Mouse (Mus musculus) forebrain, postnatal 0 days (tissue): Measurements from ENCODE around the gene Ngp. TPM values are rescaled to one million over a fixed set of nuclear protein-coding genes. Genes with fewer than 3 reads are reported as not detected.
"Not testable (repeated sequence)": the region's sequence is repeated elsewhere in the genome, so short reads cannot be mapped to it uniquely, and the experiment has no call there.

Source experiments
- ATAC-seq: fragments of 200-750 bp; cut with Nextera tagmentation; 2 replicates; pipeline ENCODE4 v1.8.0; 2017; ENCODE audit warnings: mild to moderate bottlenecking, moderate library complexity
- DNase-seq: peaks from one replicate; pipeline ENCODE4 v3.0.0-alpha.2; 2015
- H3K27ac ChIP-seq: fragments of 300-500 bp; sonication (generic); 2 replicates; pipeline ENCODE4 v1.5.1; 2014; ENCODE audit warnings: low read depth, mild to moderate bottlenecking, antibody characterized with exemption, low read length, moderate library complexity, mixed read lengths
- H3K27me3 ChIP-seq: fragments of 300-500 bp; sonication (generic); 2 replicates; pipeline ENCODE4 v1.6.1; 2014; ENCODE audit warnings: mild to moderate bottlenecking, low read length, mixed read lengths; ENCODE audit not compliant: insufficient read depth
- H3K36me3 ChIP-seq: fragments of 300-500 bp; sonication (generic); 2 replicates; pipeline ENCODE4 v1.6.1; 2014; ENCODE audit warnings: mild to moderate bottlenecking, moderate library complexity; ENCODE audit not compliant: insufficient read depth
- H3K4me1 ChIP-seq: fragments of 300-500 bp; sonication (generic); 2 replicates; pipeline ENCODE4 v1.6.1; 2014; ENCODE audit warnings: antibody characterized with exemption; ENCODE audit not compliant: insufficient read depth
- H3K4me2 ChIP-seq: fragments of 300-500 bp; sonication (generic); 2 replicates; pipeline ENCODE4 v1.6.1; 2014; ENCODE audit warnings: low read depth, mild to moderate bottlenecking, moderate library complexity
- H3K4me3 ChIP-seq: fragments of 300-500 bp; sonication (generic); 2 replicates; pipeline ENCODE4 v1.5.1; 2014; ENCODE audit warnings: low read depth, low read length, mixed read lengths
- H3K9ac ChIP-seq: fragments of 300-500 bp; sonication (generic); 2 replicates; pipeline ENCODE4 v1.6.1; 2014; ENCODE audit warnings: mild to moderate bottlenecking
- H3K9me3 ChIP-seq: fragments of 300-500 bp; sonication (generic); 2 replicates; pipeline ENCODE4 v1.6.1; 2016; ENCODE audit warnings: low read length
- CTCF ChIP-seq: sonication (generic); IDR thresholded peaks from 2 replicates; pipeline ENCODE4 v1.5.1; 2016; ENCODE audit warnings: antibody characterized with exemption, control low read depth, low read depth
- WGBS: fragments of 180-500 bp; shearing (Covaris S2); extraction: QIAGEN DNeasy Blood & Tissue Kit; methylation state at CpG from one replicate; pipeline ENCODE4 v1.1.7; 2014; 5-methylcytosine and 5-hydroxymethylcytosine counted together
- polyA plus RNA-seq: library from polyadenylated mRNA; unstranded; fragments of >200 nt; fragmentation: Nextera tagmentation; extraction: Ambion mirVana; gene quantifications from 2 replicates; pipeline ENCODE4 v1.2.1, GENCODE M21; 2015
- total RNA-seq: library from RNA; depleted of rRNA; stranded (reverse); fragments of >200 nt; gene quantifications from 2 replicates; pipeline ENCODE4 v1.2.3, GENCODE M21; 2014; rRNA removed

Gene Ngp
- 0.31 TPM in 1 of 2 replicates, not detected in the other for total RNA-seq
- polyA plus RNA-seq, result 1.4 and 2.9 TPM in 2 replicates

- TF ChIP-seq CTCF, result no peak
- no peaks in the 10 kb centered on the region for H3K9me3 ChIP-seq
- H3K9ac ChIP-seq, result no peak within 1 kb of the TSS
- no peak within 1 kb of the TSS for H3K4me2 ChIP-seq
- 89% methylated on average over 12 of the region's 12 CpGs for WGBS
- ATAC-seq (no peak), DNase-seq (no peak)
- no peaks in the 10 kb centered on the region for H3K27me3 ChIP-seq
- no peak within 1 kb of the TSS for H3K4me3 ChIP-seq
- H3K27ac ChIP-seq, result no peak within 1 kb of the TSS
- H3K4me1 ChIP-seq, result no peaks in the 10 kb centered on the region
- H3K36me3 ChIP-seq, result no peaks in the 10 kb centered on the region
Observed at GRCm38 (mm10) chr9:110419511-110420112, at the start of gene Ngp. Gene Ngp, plus strand, starts transcription at chr9:110419747.

DNA sequence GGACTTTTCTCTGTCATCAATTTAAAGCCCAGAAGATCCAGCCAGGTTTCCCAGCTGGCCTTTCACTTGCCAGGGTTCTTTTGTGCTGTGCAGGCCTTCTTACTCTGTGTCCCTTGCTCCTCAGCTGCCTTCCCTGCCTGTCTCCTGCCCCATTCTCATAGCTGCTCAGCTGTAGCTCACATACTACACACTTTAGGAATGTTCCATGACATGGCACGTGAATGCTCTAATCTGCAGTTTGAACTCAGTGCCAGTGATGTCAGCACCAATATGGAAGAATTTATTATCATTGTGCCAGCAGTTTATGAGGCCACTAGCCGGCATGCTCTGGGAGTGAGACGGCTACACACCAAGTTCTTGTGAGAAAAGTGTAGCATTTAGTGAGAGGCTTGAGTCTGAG lies 49.7 kb upstream of the Ngp start:
- TF ChIP-seq CTCF, result no peak
- no peak for ATAC-seq
- 88% methylated on average over 3 of the region's 3 CpGs for WGBS
- no peak overlapping the region for H3K4me3 ChIP-seq
- H3K9ac ChIP-seq, result no peak overlapping the region
- no peak for DNase-seq
- no peak overlapping the region for H3K4me2 ChIP-seq
- H3K27me3 ChIP-seq, result no peaks in the 10 kb centered on the region
- H3K9me3 ChIP-seq, result no peaks in the 10 kb centered on the region
- no peak overlapping the region for H3K27ac ChIP-seq
- H3K4me1 ChIP-seq, result no peaks in the 10 kb centered on the region
- peaks cover 31% of the 10 kb centered on the region for H3K36me3 ChIP-seq

DNA sequence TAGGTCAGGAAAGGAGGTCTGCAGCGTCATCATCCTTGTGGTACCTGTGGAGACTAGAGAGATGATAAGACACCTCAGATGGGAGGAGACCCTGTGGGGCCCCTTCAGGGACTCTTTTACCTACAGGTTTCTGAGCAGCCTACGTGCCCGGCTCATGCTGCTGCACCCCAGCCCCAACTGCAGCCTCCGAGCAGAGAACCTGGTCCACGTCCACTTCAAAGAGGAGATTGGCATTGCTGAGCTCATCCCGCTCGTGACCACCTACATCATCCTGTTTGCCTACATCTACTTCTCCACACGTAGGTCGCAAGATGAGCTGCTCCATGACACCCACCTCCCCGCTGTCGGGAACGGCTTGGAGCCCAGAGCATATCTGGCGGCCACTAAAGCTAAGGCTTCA lies 45.7 kb upstream of the Ngp start:
- H3K27ac ChIP-seq, result no peak overlapping the region
- DNase-seq (no peak), ATAC-seq (no peak)
- H3K4me3 ChIP-seq, result no peak overlapping the region
- peaks cover 58% of the 10 kb centered on the region for H3K36me3 ChIP-seq
- H3K4me2 ChIP-seq, result no peak overlapping the region
- H3K27me3 ChIP-seq, result no peaks in the 10 kb centered on the region
- H3K9ac ChIP-seq, result no peak overlapping the region
- WGBS, result 95% methylated on average over 13 of the region's 13 CpGs
- no peaks in the 10 kb centered on the region for H3K9me3 ChIP-seq
- TF ChIP-seq CTCF, result no peak
- H3K4me1 ChIP-seq, result no peaks in the 10 kb centered on the region

DNA sequence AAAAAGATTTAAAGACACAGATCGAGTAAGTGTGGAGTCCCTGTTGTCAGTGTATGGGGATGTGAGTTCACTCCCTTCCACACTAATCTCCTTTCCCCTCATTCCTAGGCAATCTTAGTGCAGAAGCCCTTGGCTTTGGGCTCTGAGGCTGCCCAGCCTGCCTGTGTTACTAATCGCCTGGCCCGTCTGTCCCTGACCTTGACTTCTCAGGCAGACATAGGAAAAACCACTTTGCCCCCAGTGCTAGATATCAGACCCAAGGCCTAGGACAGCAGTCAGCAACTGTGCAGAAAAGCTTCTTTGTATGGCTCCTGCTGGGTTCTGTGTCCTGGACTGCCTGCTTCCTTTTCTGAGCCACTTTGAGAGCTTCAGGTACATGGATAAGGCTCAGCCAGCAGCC lies 43.9 kb upstream of the Ngp start:
- no peaks in the 10 kb centered on the region for H3K4me1 ChIP-seq
- no peak overlapping the region for H3K27ac ChIP-seq
- no peak for ATAC-seq
- H3K36me3 ChIP-seq, result peaks cover 76% of the 10 kb centered on the region
- no peaks in the 10 kb centered on the region for H3K9me3 ChIP-seq
- H3K4me3 ChIP-seq, result no peak overlapping the region
- 84% methylated on average over 3 of the region's 3 CpGs for WGBS
- H3K27me3 ChIP-seq, result no peaks in the 10 kb centered on the region
- H3K9ac ChIP-seq, result no peak overlapping the region
- no peak for TF ChIP-seq CTCF
- DNase-seq, result no peak
- no peak overlapping the region for H3K4me2 ChIP-seq

DNA sequence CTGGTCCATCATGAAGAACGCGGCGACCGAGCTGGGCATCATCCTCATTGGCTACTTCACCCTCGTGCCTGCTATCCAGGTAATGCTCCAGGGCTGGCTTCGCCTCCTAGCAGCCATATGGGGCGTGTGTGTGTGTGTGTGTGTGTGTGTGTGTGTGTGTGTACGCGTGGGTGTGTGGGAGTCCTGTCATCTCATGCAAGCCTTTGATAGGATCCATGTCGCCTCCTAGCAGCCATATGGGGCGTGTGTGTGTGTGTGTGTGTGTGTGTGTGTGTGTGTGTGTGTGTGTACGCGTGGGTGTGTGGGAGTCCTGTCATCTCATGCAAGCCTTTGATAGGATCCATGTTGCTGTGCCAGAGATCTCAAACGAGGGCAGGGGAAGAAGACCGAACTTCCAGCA lies 41.9 kb upstream of the Ngp start:
- WGBS, result 82% methylated on average over 15 of the region's 15 CpGs
- not testable (repeated sequence) for DNase-seq

DNA sequence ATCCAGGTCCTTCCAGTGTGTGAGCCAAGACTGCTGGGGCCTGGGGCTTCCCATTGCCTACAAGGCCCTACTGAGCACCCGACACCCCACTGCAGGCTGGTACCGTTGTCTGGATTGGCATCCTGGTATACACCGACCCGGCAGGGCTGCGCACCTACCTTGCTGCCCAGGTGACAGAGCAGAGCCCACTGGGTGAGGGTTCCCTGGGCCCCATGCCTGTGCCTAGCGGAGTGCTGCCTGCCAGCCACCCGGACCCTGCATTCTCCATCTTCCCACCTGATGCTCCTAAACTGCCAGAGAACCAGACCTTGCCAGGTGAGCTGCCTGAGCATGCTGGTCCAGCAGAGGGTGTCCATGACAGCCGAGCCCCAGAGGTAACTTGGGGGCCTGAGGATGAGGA lies 40.2 kb upstream of the Ngp start:
- Histone ChIP-seq H3K4me3 (no peak overlapping the region), H3K9ac (no peak overlapping the region), H3K4me2 (no peak overlapping the region), H3K36me3 (peaks cover 85% of the 10 kb centered on the region), H3K27ac (no peak overlapping the region), H3K9me3 (no peaks in the 10 kb centered on the region), H3K27me3 (no peaks in the 10 kb centered on the region), H3K4me1 (no peaks in the 10 kb centered on the region)
- no peak for TF ChIP-seq CTCF
- WGBS, result 93% methylated on average over 8 of the region's 8 CpGs
- no peak for ATAC-seq
- DNase-seq, result no peak

More for the DNA sequence above, 41.9 kb upstream of the Ngp start:
- not testable (repeated sequence) for H3K27me3 ChIP-seq, H3K4me1 ChIP-seq, ATAC-seq, H3K9me3 ChIP-seq, H3K27ac ChIP-seq, H3K4me3 ChIP-seq, H3K9ac ChIP-seq, H3K4me2 ChIP-seq
- peaks cover 84% of the 10 kb centered on the region for H3K36me3 ChIP-seq

- TF ChIP-seq CTCF, result no peak
- DNase-seq (no peak), ATAC-seq (no peak)
- 59% methylated on average over 21 of the region's 21 CpGs for WGBS
- Histone ChIP-seq H3K9me3 (no peaks in the 10 kb centered on the region), H3K27me3 (no peaks in the 10 kb centered on the region), H3K4me1 (no peaks in the 10 kb centered on the region), H3K4me2 (no peak overlapping the region), H3K4me3 (no peak overlapping the region), H3K27ac (no peak overlapping the region), H3K9ac (no peak overlapping the region), H3K36me3 (peaks cover 91% of the 10 kb centered on the region)
Observed at GRCm38 (mm10) chr9:110380662-110381061, 38.9 kb upstream of the Ngp start.
